8 mouse cellular contexts compared by ENCODE assay signal in genomic region chr11:89546164-89546563, GRCm38 (mm10).
A peak's percentile ranks its signal among the peaks of the same experiment; 100 is the strongest.
DNase-seq lines count a peak whose midpoint lies in the region; ATAC-seq lines count a peak whose summit lies in the region.

No protein-coding gene starts in this region.

- peak; percentile 45 to 51 for DNase-seq in right cerebral cortex, adult 2 months (ENCODE audit: low spot score in 2 of 2)
- DNase-seq in right cerebral cortex, postnatal 14 days: no peak
- DNase-seq in cerebellum, adult 9-11 months: peak; percentile 10
- DNase-seq in heart, postnatal 4 days: peak; percentile 30
- DNase-seq in layer of hippocampus, adult 9-10 months (ENCODE audit: low spot score): peak; percentile 13
- no peak for DNase-seq in gastrocnemius, postnatal 10 days
- no peak for DNase-seq in T-cell, adult 2 months (ENCODE audit: low spot score)

- peak; percentile 68; the same call in 1 of the 2 replicates for ATAC-seq in megakaryocyte-erythroid progenitor cell, adult 5-6 weeks (replicated peaks; ENCODE audit: low FRiP score, low TSS enrichment, poor library complexity, severe bottlenecking)

Comparison
In these comparisons a context has a peak if more than half of its experiments do, and no peak if none do; other contexts are left out.
1. DNase-seq: peak in right cerebral cortex, adult 2 months (2 of 2), cerebellum, adult 9-11 months (single experiment), heart, postnatal 4 days (single experiment) and layer of hippocampus, adult 9-10 months (single experiment); none in right cerebral cortex, postnatal 14 days (single experiment), gastrocnemius, postnatal 10 days (single experiment) and T-cell, adult 2 months (single experiment).